ENCODE assay signal across 26 mouse cellular contexts in genomic region chr1:178894081-178894401, GRCm38 (mm10).
"Had no signal": no experiment of that assay in that cellular context is flagged by ENCODE, and none has a peak within 500 bp of the region (broad histone marks: within the 10 kb centered on the region; RNA-seq: fewer than 3 reads in every experiment).

No protein-coding gene starts in this region.

- H3K4me1 ChIP-seq: limb, embryonic 15.5 days; liver, embryonic 12.5 days had no signal

- H3K36me3 ChIP-seq: hindbrain, embryonic 13.5 days; hindbrain, embryonic 15.5 days; kidney, embryonic 15.5 days; limb, embryonic 15.5 days; liver, embryonic 12.5 days had no signal

- H3K27ac ChIP-seq: gastrocnemius, adult 2 months; heart, embryonic 10.5 days; hindbrain, embryonic 13.5 days; hindbrain, embryonic 15.5 days; hindbrain, postnatal 0 days; kidney, embryonic 15.5 days; kidney, postnatal 0 days; limb, embryonic 13.5 days; limb, embryonic 15.5 days; liver, embryonic 12.5 days; liver, embryonic 14.5 days had no signal

- H3K9me3 ChIP-seq: heart, embryonic 10.5 days; heart, embryonic 12.5 days; hindbrain, embryonic 13.5 days; hindbrain, embryonic 15.5 days; kidney, embryonic 15.5 days; limb, embryonic 13.5 days; limb, embryonic 15.5 days; liver, embryonic 12.5 days had no signal

- H3K4me3 ChIP-seq: gastrocnemius, adult 2 months; heart, embryonic 10.5 days; heart, embryonic 12.5 days; hindbrain, embryonic 13.5 days; hindbrain, embryonic 15.5 days; kidney, embryonic 15.5 days; limb, embryonic 13.5 days; limb, embryonic 15.5 days; liver, embryonic 12.5 days had no signal

- ATAC-seq: hindbrain, postnatal 0 days; intestine, embryonic 16.5 days; liver, embryonic 12.5 days had no signal

- DNase-seq: gastrocnemius, adult 2 months; gastrocnemius, postnatal 10 days; gastrocnemius, postnatal 25 days; heart, adult 18-20 months; heart, postnatal 10 days; heart, postnatal 36 days; kidney, adult 11 months; kidney, adult 2 months; kidney, adult 9 months; kidney, postnatal 14 days; kidney, postnatal 36 days; layer of hippocampus, adult 9-11 months; layer of hippocampus, postnatal 36 days; left cerebral cortex, postnatal 4 days had no signal

- H3K4me2 ChIP-seq: heart, embryonic 12.5 days; hindbrain, embryonic 13.5 days; hindbrain, embryonic 15.5 days; kidney, embryonic 15.5 days; limb, embryonic 13.5 days; limb, embryonic 15.5 days; liver, embryonic 12.5 days had no signal

- H3K9ac ChIP-seq: heart, embryonic 12.5 days; hindbrain, embryonic 13.5 days; hindbrain, embryonic 15.5 days; kidney, embryonic 15.5 days; limb, embryonic 13.5 days; limb, embryonic 15.5 days; liver, embryonic 12.5 days; liver, embryonic 14.5 days had no signal

- H3K27me3 ChIP-seq: heart, embryonic 12.5 days; hindbrain, embryonic 13.5 days; hindbrain, embryonic 15.5 days; kidney, embryonic 15.5 days; limb, embryonic 13.5 days; limb, embryonic 15.5 days; liver, embryonic 12.5 days had no signal
